Mouse (Mus musculus): ENCODE measurements around the gene Ppt2.

- TF ChIP-seq CTCF (IDR thresholded peaks at IDR 0.05; ENCODE audit: low read depth), result no peak
- no peak for TF ChIP-seq EP300 (IDR thresholded peaks at IDR 0.05; ENCODE audit: low read depth)
These were observed 44.5 kb downstream of the Ppt2 start for GRCm38 (mm10) chr17:34583819-34584218.
